Mouse (Mus musculus) hindbrain, embryonic 12.5 days (tissue): Measurements from ENCODE around the gene Strap. TPM values are rescaled to one million over a fixed set of nuclear protein-coding genes. Genes with fewer than 3 reads are reported as not detected.

ENCODE experiments used
- ATAC-seq: fragments of 200-750 bp; cut with Nextera tagmentation; 2 replicates; pipeline ENCODE4 v1.8.0; 2017; ENCODE audit warnings: moderate TSS enrichment; ENCODE audit not compliant: low FRiP score
- H3K27ac ChIP-seq: fragments of 300-500 bp; sonication (generic); 2 replicates; pipeline ENCODE4 v1.5.1; 2016; ENCODE audit warnings: mild to moderate bottlenecking
- H3K27me3 ChIP-seq: fragments of 300-500 bp; sonication (generic); 2 replicates; pipeline ENCODE4 v1.6.1; 2016; ENCODE audit warnings: mild to moderate bottlenecking
- H3K36me3 ChIP-seq: fragments of 300-500 bp; sonication (generic); 2 replicates; pipeline ENCODE4 v1.6.1; 2016; ENCODE audit warnings: mild to moderate bottlenecking
- H3K4me1 ChIP-seq: fragments of 300-500 bp; sonication (generic); 2 replicates; pipeline ENCODE4 v1.6.1; 2016
- H3K4me2 ChIP-seq: fragments of 300-500 bp; sonication (generic); replicated peaks from 2 replicates; pipeline ENCODE4 v1.6.1; 2016; ENCODE audit warnings: mild to moderate bottlenecking
- H3K4me3 ChIP-seq: fragments of 300-500 bp; sonication (generic); 2 replicates; pipeline ENCODE4 v1.5.1; 2016; ENCODE audit warnings: mild to moderate bottlenecking
- H3K9ac ChIP-seq: fragments of 300-500 bp; sonication (generic); 2 replicates; pipeline ENCODE4 v1.6.1; 2016; ENCODE audit warnings: mild to moderate bottlenecking, moderate library complexity
- H3K9me3 ChIP-seq: fragments of 300-500 bp; sonication (generic); replicated peaks from 2 replicates; pipeline ENCODE4 v1.6.1; 2016; ENCODE audit warnings: mild to moderate bottlenecking
- WGBS: fragments of 180-500 bp; shearing (Covaris S2); methylation state at CpG from one replicate; pipeline ENCODE4 v1.1.7; 2016; 5-methylcytosine and 5-hydroxymethylcytosine counted together
- polyA plus RNA-seq: library from polyadenylated mRNA; unstranded; fragments of >200 nt; fragmentation: Nextera tagmentation; extraction: Ambion mirVana; gene quantifications from 2 replicates; pipeline ENCODE4 v1.2.1, GENCODE M21; 2016

Strap gene
- 191 and 198 TPM in 2 replicates for polyA plus RNA-seq

GRCm38 (mm10) chr6:137734846-137735609 lies at the start of gene Strap:
TSS of gene Strap (plus strand) at chr6:137735078.
- WGBS = under 1% methylated on average over 82 of the region's 86 CpGs
- Histone ChIP-seq H3K4me3 (peak within 1 kb of the TSS; percentile 78), H3K9me3 (no peaks in the 10 kb centered on the region), H3K27me3 (0 out of 2 replicates have a peak, but pooled peaks cover 3% of the 10 kb centered on the region), H3K36me3 (peaks cover 22% of the 10 kb centered on the region), H3K4me2 (peak within 1 kb of the TSS; percentile 89), H3K9ac (peak within 1 kb of the TSS; percentile 88), H3K4me1 (peaks cover 13% of the 10 kb centered on the region), H3K27ac (peak within 1 kb of the TSS; percentile 83)
- ATAC-seq = peak; percentile 99

- H3K27me3 ChIP-seq = no peaks in the 10 kb centered on the region
- H3K36me3 ChIP-seq = no peaks in the 10 kb centered on the region
- no peak overlapping the region for H3K4me3 ChIP-seq
- H3K4me1 ChIP-seq = no peaks in the 10 kb centered on the region
- H3K9ac ChIP-seq = no peak overlapping the region
- no peak for ATAC-seq
- H3K9me3 ChIP-seq = no peaks in the 10 kb centered on the region
- no peak overlapping the region for H3K4me2 ChIP-seq
- WGBS = 92% methylated on average over 5 of the region's 5 CpGs
- H3K27ac ChIP-seq = no peak overlapping the region
Observed at GRCm38 (mm10) chr6:137687667-137688066, 47.2 kb upstream of the Strap start.

GRCm38 (mm10) chr6:137688079-137688478 lies 46.8 kb upstream of the Strap start:
- no peak overlapping the region for H3K4me2 ChIP-seq
- no peak for ATAC-seq
- no peaks in the 10 kb centered on the region for H3K36me3 ChIP-seq
- H3K9me3 ChIP-seq = no peaks in the 10 kb centered on the region
- no peak overlapping the region for H3K9ac ChIP-seq
- no peak overlapping the region for H3K4me3 ChIP-seq
- no peak overlapping the region for H3K27ac ChIP-seq
- no peaks in the 10 kb centered on the region for H3K27me3 ChIP-seq
- 86% methylated on average over 3 of the region's 3 CpGs for WGBS
- no peaks in the 10 kb centered on the region for H3K4me1 ChIP-seq

GRCm38 (mm10) chr6:137688506-137689105 lies 46.3 kb upstream of the Strap start:
- H3K9me3 ChIP-seq = no peaks in the 10 kb centered on the region
- no peak overlapping the region for H3K27ac ChIP-seq
- no peaks in the 10 kb centered on the region for H3K36me3 ChIP-seq
- H3K4me2 ChIP-seq = no peak overlapping the region
- no peak overlapping the region for H3K9ac ChIP-seq
- H3K4me3 ChIP-seq = no peak overlapping the region
- ATAC-seq = no peak
- WGBS = 77% methylated on average over 11 of the region's 11 CpGs
- H3K4me1 ChIP-seq = no peaks in the 10 kb centered on the region
- H3K27me3 ChIP-seq = no peaks in the 10 kb centered on the region

GRCm38 (mm10) chr6:137690550-137691119 lies 44.2 kb upstream of the Strap start:
- Histone ChIP-seq H3K9ac (no peak overlapping the region), H3K9me3 (no peaks in the 10 kb centered on the region), H3K4me1 (no peaks in the 10 kb centered on the region), H3K27me3 (no peaks in the 10 kb centered on the region), H3K36me3 (no peaks in the 10 kb centered on the region), H3K4me3 (no peak overlapping the region), H3K4me2 (no peak overlapping the region), H3K27ac (no peak overlapping the region)
- 79% methylated on average over 2 of the region's 2 CpGs for WGBS
- ATAC-seq = no peak

- Histone ChIP-seq H3K9ac (no peak overlapping the region), H3K4me1 (no peaks in the 10 kb centered on the region), H3K4me2 (no peak overlapping the region), H3K4me3 (no peak overlapping the region), H3K36me3 (no peaks in the 10 kb centered on the region), H3K27me3 (no peaks in the 10 kb centered on the region), H3K27ac (no peak overlapping the region), H3K9me3 (no peaks in the 10 kb centered on the region; the same call in 1 of the 2 replicates)
- no peak for ATAC-seq
- 84% methylated on average over 2 of the region's 2 CpGs for WGBS
Observed at GRCm38 (mm10) chr6:137694310-137694709, 40.6 kb upstream of the Strap start.

GRCm38 (mm10) chr6:137695046-137695445 lies 39.8 kb upstream of the Strap start:
- H3K4me3 ChIP-seq = no peak overlapping the region
- H3K27me3 ChIP-seq = no peaks in the 10 kb centered on the region
- no peak overlapping the region for H3K4me2 ChIP-seq
- H3K9me3 ChIP-seq = no peaks in the 10 kb centered on the region; the same call in 1 of the 2 replicates
- H3K36me3 ChIP-seq = no peaks in the 10 kb centered on the region
- H3K27ac ChIP-seq = no peak overlapping the region
- no peaks in the 10 kb centered on the region for H3K4me1 ChIP-seq
- no peak for ATAC-seq
- 90% methylated on average over 8 of the region's 8 CpGs for WGBS
- no peak overlapping the region for H3K9ac ChIP-seq

GRCm38 (mm10) chr6:137696445-137697204 lies 38.3 kb upstream of the Strap start:
- Histone ChIP-seq H3K4me1 (no peaks in the 10 kb centered on the region), H3K9me3 (no peaks in the 10 kb centered on the region; the same call in 1 of the 2 replicates), H3K36me3 (no peaks in the 10 kb centered on the region), H3K27me3 (no peaks in the 10 kb centered on the region), H3K4me2 (no peak overlapping the region), H3K4me3 (no peak overlapping the region), H3K9ac (no peak overlapping the region), H3K27ac (no peak overlapping the region)
- no peak for ATAC-seq
- WGBS = 73% methylated on average over 8 of the region's 8 CpGs

GRCm38 (mm10) chr6:137699434-137699833 lies 35.4 kb upstream of the Strap start:
- no peaks in the 10 kb centered on the region for H3K36me3 ChIP-seq
- H3K4me3 ChIP-seq = no peak overlapping the region
- no peaks in the 10 kb centered on the region for H3K27me3 ChIP-seq
- H3K27ac ChIP-seq = no peak overlapping the region
- H3K9me3 ChIP-seq = no peaks in the 10 kb centered on the region; the same call in 1 of the 2 replicates
- H3K4me2 ChIP-seq = no peak overlapping the region
- WGBS = 82% methylated on average over 7 of the region's 7 CpGs
- ATAC-seq = no peak
- H3K9ac ChIP-seq = no peak overlapping the region
- no peaks in the 10 kb centered on the region; the same call in 1 of the 2 replicates for H3K4me1 ChIP-seq

GRCm38 (mm10) chr6:137702186-137702585 lies 32.7 kb upstream of the Strap start:
- ATAC-seq = no peak
- WGBS = 82% methylated on average over 3 of the region's 3 CpGs
- H3K36me3 ChIP-seq = no peaks in the 10 kb centered on the region
- no peaks in the 10 kb centered on the region; the same call in 1 of the 2 replicates for H3K4me1 ChIP-seq
- no peak overlapping the region for H3K9ac ChIP-seq
- no peak overlapping the region for H3K27ac ChIP-seq
- no peak overlapping the region for H3K4me3 ChIP-seq
- H3K4me2 ChIP-seq = no peak overlapping the region
- no peaks in the 10 kb centered on the region; the same call in 1 of the 2 replicates for H3K9me3 ChIP-seq
- no peaks in the 10 kb centered on the region for H3K27me3 ChIP-seq

- no peaks in the 10 kb centered on the region for H3K36me3 ChIP-seq
- WGBS = 87% methylated on average over 4 of the region's 4 CpGs
- H3K27me3 ChIP-seq = no peaks in the 10 kb centered on the region
- no peaks in the 10 kb centered on the region; the same call in 1 of the 2 replicates for H3K4me1 ChIP-seq
- H3K27ac ChIP-seq = no peak overlapping the region
- H3K9ac ChIP-seq = no peak overlapping the region
- H3K4me2 ChIP-seq = no peak overlapping the region
- H3K4me3 ChIP-seq = no peak overlapping the region
- H3K9me3 ChIP-seq = no peaks in the 10 kb centered on the region
- no peak for ATAC-seq
Observed at GRCm38 (mm10) chr6:137702918-137703317, 32.0 kb upstream of the Strap start.

GRCm38 (mm10) chr6:137703431-137703830 lies 31.4 kb upstream of the Strap start:
- Histone ChIP-seq H3K9ac (no peak overlapping the region), H3K27me3 (no peaks in the 10 kb centered on the region), H3K4me3 (no peak overlapping the region), H3K27ac (no peak overlapping the region), H3K4me2 (no peak overlapping the region), H3K4me1 (no peaks in the 10 kb centered on the region; the same call in 1 of the 2 replicates), H3K9me3 (no peaks in the 10 kb centered on the region), H3K36me3 (no peaks in the 10 kb centered on the region)
- 0 out of 2 replicates have a peak, but pooled peaks have one; percentile 38 for ATAC-seq
- 83% methylated on average over 7 of the region's 7 CpGs for WGBS
